8 mouse cellular contexts compared by ENCODE assay signal in the genomic region with DNA sequence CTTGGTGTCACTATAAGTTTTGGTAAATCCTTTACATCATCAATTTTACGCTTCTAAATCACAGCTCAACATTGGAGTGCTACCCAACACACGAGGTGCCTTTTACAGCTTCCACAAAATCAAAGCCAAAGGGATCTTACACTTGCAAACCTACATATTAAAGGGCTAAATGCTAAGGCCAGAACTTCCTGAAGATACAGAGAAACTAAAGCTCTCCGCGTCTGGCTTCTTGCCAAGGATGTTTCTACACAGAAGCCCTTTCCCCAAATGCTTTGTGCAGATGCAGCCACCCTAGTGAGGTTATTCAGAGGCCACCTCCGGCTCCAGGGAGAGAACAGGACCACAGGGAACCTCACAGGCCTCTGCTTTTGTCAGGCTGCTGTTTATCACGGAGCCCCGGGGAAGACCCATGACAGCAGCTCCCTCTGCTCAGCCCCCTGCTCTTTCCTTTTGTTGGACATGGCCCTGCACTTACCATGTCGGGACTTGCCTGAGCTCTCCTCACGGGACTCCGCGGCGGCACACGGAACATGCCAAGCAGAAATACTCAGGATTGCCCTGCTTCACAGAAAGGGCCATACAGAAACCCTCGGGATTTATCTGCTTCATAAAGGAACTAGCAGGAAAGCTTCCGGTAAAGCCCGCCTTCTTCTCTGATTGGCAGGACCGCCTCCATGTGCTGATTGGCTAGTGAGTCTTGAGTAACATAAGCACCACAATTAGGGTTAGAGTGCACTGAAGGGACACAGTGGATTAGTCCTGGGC. TPM values are rescaled to one million over a fixed set of nuclear protein-coding genes. Genes with fewer than 3 reads are reported as not detected.
DNase-seq lines count a peak whose midpoint lies in the region; ATAC-seq and TF ChIP-seq lines count a peak whose summit lies in the region.
"Not testable (repeated sequence)": the region's sequence is repeated elsewhere in the genome, so short reads cannot be mapped to it uniquely, and the experiment has no call there.

Gene 3300002I08Rik (minus strand): TSS at position 653 of the 765 bp plus-strand sequence.

- not testable (repeated sequence) for TF ChIP-seq CTCF in bone marrow, adult 2 months (IDR thresholded peaks at IDR 0.05; ENCODE audit: control insufficient read depth, insufficient read depth, low read length)

- H3K9me3 ChIP-seq in embryonic facial prominence, embryonic 14.5 days (ENCODE audit: control insufficient read depth, low read length); limb, embryonic 12.5 days; midbrain, embryonic 14.5 days (ENCODE audit: control insufficient read depth, low read length): not testable (repeated sequence)

- H3K27ac ChIP-seq in bone marrow, adult 2 months (ENCODE audit: control insufficient read depth, insufficient read depth, low read depth, low read length, poor library complexity) = not testable (repeated sequence)
- peak within 1 kb of the TSS; percentile 80 for H3K27ac ChIP-seq in embryonic facial prominence, embryonic 14.5 days (replicated peaks; ENCODE audit: low read depth, low read length)
- H3K27ac ChIP-seq in limb, embryonic 12.5 days = peak within 1 kb of the TSS; percentile 82
- H3K27ac ChIP-seq in midbrain, embryonic 14.5 days (replicated peaks; ENCODE audit: low read depth, low read length) = peak within 1 kb of the TSS; percentile 87

- TF ChIP-seq POLR2A in bone marrow, adult 2 months (IDR thresholded peaks at IDR 0.05; ENCODE audit: borderline replicate concordance, control insufficient read depth, low read depth, low read length) = not testable (repeated sequence)

- H3K9ac ChIP-seq in embryonic facial prominence, embryonic 14.5 days (ENCODE audit: low read depth, low read length) = peak within 1 kb of the TSS; percentile 77
- peak within 1 kb of the TSS; percentile 70 for H3K9ac ChIP-seq in limb, embryonic 12.5 days (replicated peaks)
- peak within 1 kb of the TSS; percentile 74 for H3K9ac ChIP-seq in midbrain, embryonic 14.5 days (replicated peaks; ENCODE audit: low read length)

- H3K4me3 ChIP-seq in bone marrow, adult 2 months (replicated peaks; ENCODE audit: control insufficient read depth, low read depth, low read length) = peak within 1 kb of the TSS; percentile 94
- peak within 1 kb of the TSS; percentile 60 for H3K4me3 ChIP-seq in embryonic facial prominence, embryonic 14.5 days (ENCODE audit: low read depth, low read length)
- H3K4me3 ChIP-seq in limb, embryonic 12.5 days (replicated peaks) = peak within 1 kb of the TSS; percentile 64
- H3K4me3 ChIP-seq in midbrain, embryonic 14.5 days (replicated peaks; ENCODE audit: low read depth, low read length) = peak within 1 kb of the TSS; percentile 58

- H3K4me1 ChIP-seq in bone marrow, adult 2 months (ENCODE audit: control insufficient read depth, insufficient read depth, low read length); embryonic facial prominence, embryonic 14.5 days (ENCODE audit: control insufficient read depth, insufficient read depth, low read length); limb, embryonic 12.5 days (replicated peaks); midbrain, embryonic 14.5 days (ENCODE audit: control insufficient read depth, insufficient read depth, low read length): not testable (repeated sequence)

- H3K4me2 ChIP-seq in embryonic facial prominence, embryonic 14.5 days (ENCODE audit: low read depth, low read length) = peak within 1 kb of the TSS; percentile 51
- H3K4me2 ChIP-seq in limb, embryonic 12.5 days = peak within 1 kb of the TSS; percentile 49
- H3K4me2 ChIP-seq in midbrain, embryonic 14.5 days (ENCODE audit: low read length) = peak within 1 kb of the TSS; percentile 52

- ATAC-seq in embryonic facial prominence, embryonic 14.5 days (ENCODE audit: low read depth) = peak; percentile 98
- ATAC-seq in limb, embryonic 12.5 days (ENCODE audit: insufficient number of reproducible peaks, insufficient read depth, low FRiP score, low TSS enrichment, low read depth) = peak; percentile 96
- ATAC-seq in midbrain, embryonic 14.5 days (ENCODE audit: low FRiP score, low TSS enrichment) = peak; percentile 98

- not testable (repeated sequence) for H3K27me3 ChIP-seq in embryonic facial prominence, embryonic 14.5 days (replicated peaks; ENCODE audit: control insufficient read depth, insufficient read depth, low read length); limb, embryonic 12.5 days; midbrain, embryonic 14.5 days (ENCODE audit: control insufficient read depth, insufficient read depth, low read length)

- H3K36me3 ChIP-seq in embryonic facial prominence, embryonic 14.5 days (ENCODE audit: control insufficient read depth, insufficient read depth, low read length); limb, embryonic 12.5 days; midbrain, embryonic 14.5 days (ENCODE audit: control insufficient read depth, insufficient read depth, low read length): not testable (repeated sequence)

- DNase-seq in 3134 (ENCODE audit: extremely low read depth, insufficient read length, low spot score) = peak; percentile 83
- DNase-seq in embryonic facial prominence, embryonic 14.5 days (ENCODE audit: low spot score) = peak; percentile 96
- peak; percentile 92 for DNase-seq in heart, adult 8-10 months (ENCODE audit: low spot score)
- DNase-seq in kidney, adult 8-10 months = peak; percentile 89 to 94
- peak; percentile 91 for DNase-seq in midbrain, embryonic 14.5 days
- peak; percentile 31 for DNase-seq in spleen, adult 12 weeks (ENCODE audit: low spot score)

- 5% methylated on average over 17 of the region's 17 CpGs for WGBS in bone marrow, adult 2 months
- WGBS in embryonic facial prominence, embryonic 14.5 days = 0% methylated on average over 14 of the region's 17 CpGs
- 6% methylated on average over 17 of the region's 17 CpGs for WGBS in limb, embryonic 12.5 days
- 2% methylated on average over 16 of the region's 17 CpGs for WGBS in midbrain, embryonic 14.5 days

RNA-seq across cellular contexts. Expression of gene 3300002I08Rik, which starts in this region (rescaled TPM):
- polyA plus RNA-seq in bone marrow, adult 2 months (2011; ENCODE audit: insufficient read depth, insufficient read length, low replicate concordance, missing spikeins) = not detected in 2 replicates
- polyA plus RNA-seq in embryonic facial prominence, embryonic 14.5 days (2014; fragmentation: Nextera tagmentation; extraction: Ambion mirVana) = 6.6 and 7.6 TPM in 2 replicates
- total RNA-seq in heart, adult 8-10 months (2022) = 1 to 10 TPM; 2.1 to 3.1 (median 2.5) TPM
- 10.0 and 11.8 TPM in 2 replicates for polyA plus RNA-seq in limb, embryonic 12.5 days (2016; fragmentation: Nextera tagmentation; extraction: Ambion mirVana)
- 14.8 and 19.7 TPM in 2 replicates for polyA plus RNA-seq in midbrain, embryonic 14.5 days (2014; fragmentation: Nextera tagmentation; extraction: Ambion mirVana)

Comparison
In these comparisons a context has a peak if more than half of its experiments do, and no peak if none do; other contexts are left out.
1. DNase-seq: peak in every context shown above with its lines; median percentile 96 in embryonic facial prominence, embryonic 14.5 days; 92 in heart, adult 8-10 months; 92 in kidney, adult 8-10 months; 91 in midbrain, embryonic 14.5 days; 83 in 3134; 31 in spleen, adult 12 weeks.